Mouse (Mus musculus) gastrocnemius, postnatal 25 days (tissue): ENCODE measurements around the gene Calhm2. TPM values are rescaled to one million over a fixed set of nuclear protein-coding genes. Genes with fewer than 3 reads are reported as not detected.

ENCODE experiments used
- DNase-seq: peaks from one replicate; pipeline ENCODE4 v3.0.0; 2022
- long read RNA-seq, 2 experiments: library from polyadenylated mRNA; stranded (forward); transcript quantifications; one replicate each; pipeline ENCODE4 v2.0.0; 2021
- total RNA-seq, 2 experiments: library from RNA; stranded (reverse); gene quantifications; 1 replicate in 1 of 2; 2 replicates in 1 of 2; pipeline ENCODE4 v1.2.3; 2021

Calhm2 gene
- total RNA-seq: 1 to 10 TPM; 1.9 to 2.2 TPM
- long read RNA-seq, experiment 1, partial matches to known transcripts: 0 of 1 reads
- long read RNA-seq, experiment 1, other reads (novel, unspliced or antisense): 0 of 1 reads
- long read RNA-seq, experiment 2: 0 reads

- DNase-seq: peak; percentile 64
These were observed at the start of gene Calhm2 for GRCm38 (mm10) chr19:47137771-47138421. Gene Calhm2, minus strand, starts transcription at chr19:47138294.

GRCm38 (mm10) chr19:47186514-47187275, 48.6 kb upstream of the Calhm2 start:
- DNase-seq: no peak

GRCm38 (mm10) chr19:47184736-47185135, 46.6 kb upstream of the Calhm2 start:
- DNase-seq: no peak

- no peak for DNase-seq
These were observed 46.1 kb upstream of the Calhm2 start for GRCm38 (mm10) chr19:47184221-47184620.

- DNase-seq: no peak
These were observed 41.9 kb upstream of the Calhm2 start for GRCm38 (mm10) chr19:47180011-47180410.

- DNase-seq: no peak
These were observed 41.2 kb upstream of the Calhm2 start for GRCm38 (mm10) chr19:47179272-47179809.

GRCm38 (mm10) chr19:47178431-47179271, 40.6 kb upstream of the Calhm2 start, which contains the start of gene Neurl1a:
Gene Neurl1a, plus strand, starts transcription at chr19:47178820.
- peak; percentile 26 for DNase-seq

- no peak for DNase-seq
These were observed 39.9 kb upstream of the Calhm2 start for GRCm38 (mm10) chr19:47178001-47178400.

- no peak for DNase-seq
These were observed 38.9 kb upstream of the Calhm2 start for GRCm38 (mm10) chr19:47176916-47177505.

- DNase-seq: no peak
These were observed 37.4 kb upstream of the Calhm2 start for GRCm38 (mm10) chr19:47175472-47175871.

- DNase-seq: no peak
These were observed 36.4 kb upstream of the Calhm2 start for GRCm38 (mm10) chr19:47174515-47174914.

GRCm38 (mm10) chr19:47168793-47169412, 30.8 kb upstream of the Calhm2 start:
- DNase-seq: peak; percentile 57

- DNase-seq: no peak
These were observed 30.1 kb upstream of the Calhm2 start for GRCm38 (mm10) chr19:47168223-47168622.

GRCm38 (mm10) chr19:47167617-47168214, 29.6 kb upstream of the Calhm2 start:
- no peak for DNase-seq

GRCm38 (mm10) chr19:47166758-47167157, 28.7 kb upstream of the Calhm2 start:
- no peak for DNase-seq

- peak; percentile 22 for DNase-seq
These were observed 25.2 kb upstream of the Calhm2 start for GRCm38 (mm10) chr19:47163176-47163744.

GRCm38 (mm10) chr19:47161669-47162068, 23.6 kb upstream of the Calhm2 start:
- DNase-seq: no peak

- no peak for DNase-seq
These were observed 19.6 kb upstream of the Calhm2 start, which contains the start of gene Calhm3 for GRCm38 (mm10) chr19:47157664-47158063. Gene Calhm3, minus strand, starts transcription at chr19:47157764.

- DNase-seq: no peak
These were observed 15.7 kb upstream of the Calhm2 start for GRCm38 (mm10) chr19:47153767-47154166.

- no peak for DNase-seq
These were observed 13.9 kb upstream of the Calhm2 start for GRCm38 (mm10) chr19:47152062-47152369.
